Mouse (Mus musculus) ES-E14 (cell line): ENCODE measurements at regions not wholly inside any gene's neighbourhood (a gene's known extent, or its start where the extent isn't known, plus 50 kb on each side); places are given as distances from the start of the nearest gene placed in this dataset.

Experiments used
- DNase-seq: peaks from one replicate; pipeline ENCODE4 v3.0.0-alpha.2; 2013; ENCODE audit warnings: low read depth, low spot score
- H3K27ac ChIP-seq: 2 replicates; pipeline ENCODE4 v1.5.1; 2012; ENCODE audit warnings: low read depth, mild to moderate bottlenecking, low read length, moderate library complexity, mixed read lengths; ENCODE audit not compliant: poor library complexity, insufficient read depth, severe bottlenecking
- H3K36me3 ChIP-seq: 2 replicates; pipeline ENCODE4 v1.6.1; 2012; ENCODE audit warnings: mild to moderate bottlenecking, low read length, moderate library complexity, mixed read lengths; ENCODE audit not compliant: control insufficient read depth, poor library complexity, insufficient read depth, severe bottlenecking
- H3K4me1 ChIP-seq, 2 experiments: fragments of 150-350 bp in 1 of 2; sonication (generic) in 1 of 2; 2 replicates each; pipeline ENCODE4 v1.6.1; 2012; ENCODE audit warnings: low read length in 2 of 2, mild to moderate bottlenecking in 1 of 2, mixed read lengths in 1 of 2; ENCODE audit not compliant: control insufficient read depth in 2 of 2, insufficient read depth in 2 of 2, poor library complexity in 1 of 2
- H3K4me3 ChIP-seq, 2 experiments: fragments of 150-350 bp in 1 of 2; sonication (generic) in 1 of 2; 2 replicates each; pipeline ENCODE4 v1.5.1; 2012; ENCODE audit warnings: low read length in 2 of 2, low read depth in 1 of 2, mild to moderate bottlenecking in 1 of 2, mixed read lengths in 1 of 2; ENCODE audit not compliant: insufficient read depth in 1 of 2, poor library complexity in 1 of 2, severe bottlenecking in 1 of 2
- H3K9ac ChIP-seq: 2 replicates; pipeline ENCODE4 v1.6.1; 2012; ENCODE audit warnings: low read depth, mild to moderate bottlenecking, low read length, mixed read lengths; ENCODE audit not compliant: poor library complexity, insufficient read depth, severe bottlenecking
- H3K9me3 ChIP-seq: fragments of 150-350 bp; sonication (generic); 2 replicates; pipeline ENCODE4 v1.6.1; 2012; ENCODE audit warnings: low read depth, mild to moderate bottlenecking, low read length; ENCODE audit not compliant: control insufficient read depth, insufficient read depth
- CHD2 ChIP-seq: IDR thresholded peaks from 2 replicates; pipeline ENCODE4 v1.6.1; 2014; ENCODE audit warnings: mild to moderate bottlenecking, low read depth, low read length, inconsistent platforms
- HCFC1 ChIP-seq: IDR thresholded peaks from 2 replicates; pipeline ENCODE4 v1.6.1; 2012; ENCODE audit warnings: low read length, inconsistent platforms, borderline replicate concordance; ENCODE audit not compliant: insufficient read depth
- MAFK ChIP-seq: IDR thresholded peaks from 2 replicates; pipeline ENCODE4 v1.6.1; 2014; ENCODE audit warnings: mild to moderate bottlenecking, low read depth, low read length, inconsistent platforms; ENCODE audit not compliant: insufficient read depth
- ZC3H11A ChIP-seq: IDR thresholded peaks from 2 replicates; pipeline ENCODE4 v1.6.1; 2012; ENCODE audit warnings: low read depth, mild to moderate bottlenecking, inconsistent platforms, low read length, borderline replicate concordance
- ZNF384 ChIP-seq: IDR thresholded peaks from 2 replicates; pipeline ENCODE4 v1.6.1; 2012; ENCODE audit warnings: low read depth, low read length, inconsistent platforms
- in situ Hi-C, 2 experiments: fragments of 600-800 bp; cut with MboI; formaldehyde crosslinking; loops; one replicate each; pipeline ENCODE4 v1.15.1; 2025; ENCODE audit warnings: low sequenced_read_pairs in 2 of 2, inconsistent platforms in 1 of 2; ENCODE audit not compliant: unreplicated experiment in 2 of 2

DNA sequence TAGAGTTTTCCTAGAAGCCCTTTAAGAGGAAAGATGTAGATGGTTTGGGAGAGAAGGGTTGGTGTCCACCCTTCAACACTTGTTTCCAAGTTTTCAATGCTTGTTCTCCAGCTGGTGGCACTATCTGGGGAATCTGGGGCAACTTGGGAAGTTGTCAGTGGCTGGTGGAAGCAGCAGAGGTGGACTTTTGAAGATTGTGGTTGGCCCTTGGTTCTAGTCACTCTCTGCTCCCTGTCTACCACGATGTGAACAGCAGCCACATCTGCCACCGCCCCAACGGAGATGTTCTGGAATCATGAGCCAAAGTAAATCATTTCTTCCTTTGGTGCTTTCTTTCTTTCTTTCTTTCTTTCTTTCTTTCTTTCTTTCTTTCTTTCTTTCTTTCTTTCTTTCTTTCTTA, 234.9 kb upstream of the Klf3 start:
- peaks cover 9% of the 10 kb centered on the region for H3K9me3 ChIP-seq
- no peak overlapping the region for H3K27ac ChIP-seq
- H3K4me1 ChIP-seq = no peaks in the 10 kb centered on the region
- in situ Hi-C loops = no loop called here
- TF ChIP-seq MAFK = no peak
- no peak for TF ChIP-seq CHD2
- no peak for TF ChIP-seq ZNF384
- TF ChIP-seq HCFC1 = no peak
- no peak for TF ChIP-seq ZC3H11A
- H3K4me3 ChIP-seq = no peak overlapping the region
- H3K36me3 ChIP-seq = peaks cover 3% of the 10 kb centered on the region; the same call in 1 of the 2 replicates
- no peak overlapping the region for H3K9ac ChIP-seq
- DNase-seq = no peak

DNA sequence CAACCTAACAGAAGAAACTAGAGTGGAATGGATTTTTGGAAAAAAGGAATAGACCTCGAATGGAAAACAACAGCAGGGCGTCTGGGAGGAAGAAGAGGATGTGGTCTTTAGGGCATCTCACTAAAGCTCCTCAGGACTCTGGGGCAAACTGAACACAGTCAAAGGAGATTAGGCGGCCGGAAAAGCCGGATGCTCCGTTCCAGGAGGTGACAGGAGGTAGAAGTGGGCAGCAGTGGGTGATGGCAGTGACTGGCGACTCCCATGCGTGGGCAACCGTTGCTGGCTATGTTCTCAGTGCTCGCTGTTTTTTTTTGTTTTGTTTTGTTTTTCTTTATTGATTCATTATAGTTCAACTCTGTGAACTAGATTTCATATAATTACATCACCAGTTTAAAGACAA, 228.8 kb upstream of the Klf3 start:
- Histone ChIP-seq H3K4me1 (peaks cover 0 to 9% of the 10 kb centered on the region in 2 experiments; a peak in 3 of 4 replicates), H3K36me3 (no peaks in the 10 kb centered on the region), H3K9ac (no peak overlapping the region), H3K4me3 (no peak overlapping the region), H3K9me3 (no peaks in the 10 kb centered on the region), H3K27ac (no peak overlapping the region)
- TF ChIP-seq ZC3H11A (no peak), MAFK (no peak), ZNF384 (no peak), CHD2 (no peak), HCFC1 (no peak)
- no peak for DNase-seq
- in situ Hi-C loops = no loop called here

DNA sequence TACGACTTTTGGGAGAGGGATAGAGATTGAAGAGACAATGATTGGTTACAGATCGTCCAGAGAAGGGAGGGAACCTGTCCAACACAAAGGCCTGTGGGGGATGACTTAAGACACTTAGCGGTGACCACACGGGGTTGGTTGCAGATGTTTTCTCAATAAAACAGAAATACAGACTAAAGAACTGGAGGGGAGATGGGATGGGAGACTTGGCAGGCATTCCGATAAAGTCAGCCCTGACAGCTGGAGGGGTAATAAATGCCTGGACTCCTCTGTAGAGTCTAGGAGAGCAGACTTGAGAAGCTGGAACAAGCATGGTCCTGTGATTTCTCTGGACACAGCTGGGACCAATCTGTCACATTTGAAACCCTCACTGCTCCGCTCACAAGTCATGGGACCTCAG, 227.3 kb upstream of the Klf3 start:
- TF ChIP-seq ZC3H11A (no peak), ZNF384 (no peak), HCFC1 (no peak), CHD2 (no peak), MAFK (no peak)
- H3K36me3 ChIP-seq = no peaks in the 10 kb centered on the region
- no peak overlapping the region for H3K9ac ChIP-seq
- peaks cover 0 to 15% of the 10 kb centered on the region in 2 experiments; a peak in 3 of 4 replicates for H3K4me1 ChIP-seq
- no peak overlapping the region for H3K27ac ChIP-seq
- in situ Hi-C loops = loop anchor here in 1 of 2 experiments (25.0 kb wide), 1 partner anchor 236 kb away; the partner anchor contains the start of gene Klf3
- no peak for DNase-seq
- no peaks in the 10 kb centered on the region for H3K9me3 ChIP-seq
- no peak overlapping the region for H3K4me3 ChIP-seq

DNA sequence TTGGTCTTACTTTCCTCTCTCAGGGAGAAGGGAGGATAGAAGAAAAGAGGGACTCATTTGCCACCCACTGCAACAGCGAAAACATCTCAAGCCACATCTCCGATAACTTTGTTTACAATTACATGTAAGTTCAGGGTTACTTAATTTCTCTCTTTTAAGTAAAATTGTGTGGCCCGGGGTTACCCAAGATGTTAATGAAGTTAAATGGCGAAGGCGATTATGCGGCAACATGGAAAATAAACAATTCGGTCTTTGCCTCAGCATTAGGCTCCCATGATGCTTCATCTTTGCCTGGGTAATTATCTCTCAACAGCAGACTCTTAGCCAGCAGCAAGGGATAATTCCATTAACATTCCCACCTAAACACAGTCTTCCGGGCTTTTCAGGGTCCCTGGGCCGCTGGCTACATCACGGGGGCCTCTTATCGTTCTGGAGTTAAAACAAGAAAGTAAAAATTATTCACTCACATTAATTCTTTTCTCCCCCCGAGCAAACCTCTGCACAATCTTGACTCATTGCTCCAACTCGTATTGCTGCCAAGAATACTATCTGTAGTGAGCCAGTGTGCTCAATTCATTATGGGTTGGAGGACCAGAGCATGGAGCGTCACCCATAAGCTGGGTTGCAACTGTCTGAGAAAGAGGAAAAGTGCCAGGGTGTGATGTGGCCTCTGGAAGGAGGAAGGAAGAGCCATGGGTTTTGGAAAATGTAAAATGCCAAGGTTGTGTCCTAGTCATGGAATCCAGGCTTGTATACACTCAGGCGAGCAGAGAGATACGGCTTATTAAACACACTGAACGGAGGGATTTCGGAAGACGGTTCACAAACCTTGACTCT, 226.5 kb upstream of the Klf3 start:
- Histone ChIP-seq H3K27ac (no peak overlapping the region), H3K4me1 (peaks cover 0 to 20% of the 10 kb centered on the region in 2 experiments; a peak in 3 of 4 replicates), H3K4me3 (no peak overlapping the region), H3K36me3 (no peaks in the 10 kb centered on the region), H3K9ac (no peak overlapping the region), H3K9me3 (no peaks in the 10 kb centered on the region)
- in situ Hi-C loops = loop anchor here in 1 of 2 experiments (25.0 kb wide), 1 partner anchor 236 kb away; the partner anchor contains the start of gene Klf3
- TF ChIP-seq HCFC1 (no peak), CHD2 (no peak), ZC3H11A (no peak), MAFK (no peak), ZNF384 (no peak)
- DNase-seq = no peak
